Mouse (Mus musculus) kidney, adult 11 months (tissue): ENCODE measurements at regions not wholly inside any gene's neighbourhood (a gene's known extent, or its start where the extent isn't known, plus 50 kb on each side); places are given as distances from the start of the nearest gene placed in this dataset.

Experiments
- DNase-seq: peaks from one replicate; pipeline ENCODE4 v3.0.0; 2022

DNA sequence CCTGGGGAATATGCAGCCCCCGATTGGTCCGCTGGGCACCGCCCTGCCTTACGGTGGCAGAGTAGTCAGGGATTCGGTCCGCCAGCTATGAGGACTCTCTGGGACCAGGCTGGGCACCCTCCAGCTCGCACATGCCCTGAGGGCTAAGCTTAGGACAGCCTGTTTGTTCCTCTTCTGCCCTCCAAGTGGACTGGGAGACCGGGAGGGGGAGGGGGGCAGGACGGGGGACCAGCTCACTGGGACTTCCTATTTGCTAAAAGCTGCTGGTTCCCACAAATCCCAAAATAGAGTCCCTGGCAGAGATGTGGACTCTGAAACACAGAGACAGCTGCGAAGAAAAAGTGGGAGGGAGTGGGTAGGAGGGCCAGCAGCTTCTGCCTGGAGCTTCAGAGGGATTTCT is 423.6 kb upstream of the Tbx3 start:
- peak; percentile 3 for DNase-seq

DNA sequence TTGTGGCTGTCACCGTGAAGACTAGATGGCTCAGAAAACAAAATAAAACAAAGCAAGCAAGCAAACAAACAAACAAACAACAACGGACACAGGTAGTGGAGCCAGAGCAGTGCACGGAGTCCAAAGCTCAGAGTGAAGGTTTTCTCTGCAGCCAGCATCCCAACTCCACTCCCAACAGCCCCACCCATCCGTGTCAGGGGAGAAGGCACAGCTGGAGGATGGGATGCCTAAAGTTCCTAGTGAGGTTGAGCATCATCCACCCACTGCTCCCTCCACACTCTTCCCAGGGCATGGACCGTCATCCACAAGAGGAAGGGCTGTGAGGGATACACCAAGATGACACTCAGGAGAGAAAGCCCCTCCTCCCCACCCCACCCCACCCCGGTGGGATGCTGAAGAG is 421.8 kb upstream of the Tbx3 start:
- no peak for DNase-seq

DNA sequence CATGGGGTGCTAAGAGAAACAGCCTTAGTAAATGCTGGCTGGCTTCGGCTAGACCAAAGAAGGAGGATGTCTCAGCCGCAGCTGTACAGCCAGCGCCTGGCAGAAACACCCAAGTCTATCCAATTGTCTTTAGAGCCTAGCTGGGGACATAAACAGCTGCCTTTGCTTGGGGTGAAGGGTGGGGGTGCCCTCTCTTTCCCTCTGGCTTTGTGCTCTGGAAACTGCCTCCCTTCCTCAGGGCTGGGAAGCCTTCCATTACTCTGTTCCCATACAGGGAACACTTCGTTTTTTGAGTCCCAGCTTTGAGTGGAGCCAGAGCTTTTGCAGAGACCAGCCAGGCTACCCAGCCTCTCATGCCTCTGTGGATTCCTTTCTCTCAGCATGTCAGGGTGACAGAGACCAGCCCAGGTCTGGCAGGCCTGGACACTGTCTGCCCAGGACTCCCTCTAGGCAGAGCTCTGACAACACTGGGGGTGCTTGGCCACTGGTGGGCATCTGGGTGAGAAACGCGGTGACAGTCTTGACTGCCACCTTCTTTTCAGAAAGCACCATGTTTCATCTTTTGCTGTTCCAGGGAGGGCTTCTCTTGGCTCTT is 421.2 kb upstream of the Tbx3 start:
- DNase-seq: no peak

DNA sequence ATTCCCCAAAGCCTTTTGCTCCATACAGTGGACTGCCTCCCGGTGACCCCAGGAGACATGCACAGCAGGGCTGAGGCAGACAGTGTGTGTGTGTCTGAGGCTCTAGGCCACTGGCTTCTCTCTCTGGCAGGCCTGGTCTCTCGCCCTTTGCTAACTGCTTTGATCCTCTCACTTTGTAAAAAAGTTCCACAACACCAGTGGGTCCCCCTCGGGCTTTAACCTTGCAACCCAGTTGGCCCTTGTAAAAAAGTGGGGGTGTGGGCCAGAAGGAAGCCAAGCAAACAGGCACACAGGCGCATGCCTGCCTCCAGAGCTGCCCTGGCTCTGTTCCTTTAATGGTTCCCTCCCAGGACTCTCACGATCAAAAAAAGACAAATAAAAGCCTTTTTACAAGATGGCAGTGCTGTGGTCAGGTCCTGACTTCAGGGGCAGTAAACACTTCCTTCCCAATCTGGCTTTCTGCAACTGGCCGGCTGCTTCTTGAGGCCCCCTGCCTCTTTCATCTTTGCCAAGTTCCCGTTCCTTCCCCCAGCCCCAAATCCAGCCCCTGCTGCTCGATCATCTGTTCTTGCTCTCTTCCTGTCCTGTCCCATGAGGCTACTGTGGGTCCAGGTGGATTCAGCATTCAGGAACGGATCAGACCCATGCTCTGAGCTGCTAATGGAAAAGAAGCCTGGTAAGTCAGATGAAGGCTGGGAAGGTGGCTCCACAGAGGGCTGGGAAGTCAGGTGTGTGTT is 419.0 kb upstream of the Tbx3 start:
- DNase-seq: no peak

DNA sequence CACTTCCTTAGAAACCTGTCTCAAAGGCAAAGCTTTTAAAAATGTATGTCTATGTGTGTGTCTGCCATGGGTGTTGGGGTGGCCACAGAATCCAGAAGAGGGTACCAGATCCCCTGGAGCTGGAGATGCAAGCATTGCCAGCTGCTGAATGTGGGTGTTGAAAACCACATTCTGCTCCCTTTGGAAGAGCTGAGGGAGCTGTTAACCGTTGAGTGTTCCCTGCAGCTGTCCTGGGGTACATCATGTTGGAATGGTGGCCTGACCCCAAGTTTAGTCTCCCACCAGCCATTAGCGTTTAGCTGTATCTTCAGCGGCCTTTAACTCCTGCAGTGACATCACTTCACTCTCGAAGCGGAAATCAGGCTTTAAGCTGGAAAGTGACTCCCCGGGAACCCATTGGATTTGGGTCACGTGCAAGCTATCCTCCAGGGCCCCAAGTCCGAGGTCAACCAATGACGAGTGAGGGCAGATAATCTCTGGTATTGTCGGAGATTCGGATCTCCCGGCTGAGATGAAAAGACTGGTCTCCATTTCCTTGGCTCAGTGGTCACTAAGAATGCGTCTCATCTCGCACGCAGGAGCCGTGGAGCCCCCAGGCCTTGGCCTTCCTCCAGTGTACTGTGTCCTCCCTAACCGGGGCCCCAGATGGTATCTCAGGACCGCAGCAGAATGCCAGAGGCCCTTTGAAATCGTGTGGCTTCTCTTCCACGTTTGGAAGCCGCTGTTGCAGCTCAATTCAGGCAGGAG is 412.9 kb upstream of the Tbx3 start:
- no peak for DNase-seq

DNA sequence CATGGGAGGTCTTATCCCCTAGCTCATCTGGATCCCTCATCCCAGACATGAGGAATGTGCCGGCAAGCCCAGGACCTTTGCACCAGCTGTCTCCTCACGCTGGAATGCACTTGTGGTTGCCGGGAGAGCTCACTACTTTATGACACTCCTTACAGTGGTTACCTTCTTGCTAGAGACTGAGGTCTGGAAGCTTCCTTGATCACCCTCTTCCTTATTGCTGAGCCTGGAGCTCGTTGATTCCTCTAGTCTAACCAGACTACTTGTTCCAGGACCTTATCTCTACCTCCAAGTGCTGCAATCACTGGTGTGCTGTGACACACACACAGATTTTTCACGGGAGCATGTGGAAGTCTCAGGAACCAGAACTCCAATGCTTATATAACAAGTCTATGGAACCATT is 411.6 kb upstream of the Tbx3 start:
- DNase-seq: no peak

DNA sequence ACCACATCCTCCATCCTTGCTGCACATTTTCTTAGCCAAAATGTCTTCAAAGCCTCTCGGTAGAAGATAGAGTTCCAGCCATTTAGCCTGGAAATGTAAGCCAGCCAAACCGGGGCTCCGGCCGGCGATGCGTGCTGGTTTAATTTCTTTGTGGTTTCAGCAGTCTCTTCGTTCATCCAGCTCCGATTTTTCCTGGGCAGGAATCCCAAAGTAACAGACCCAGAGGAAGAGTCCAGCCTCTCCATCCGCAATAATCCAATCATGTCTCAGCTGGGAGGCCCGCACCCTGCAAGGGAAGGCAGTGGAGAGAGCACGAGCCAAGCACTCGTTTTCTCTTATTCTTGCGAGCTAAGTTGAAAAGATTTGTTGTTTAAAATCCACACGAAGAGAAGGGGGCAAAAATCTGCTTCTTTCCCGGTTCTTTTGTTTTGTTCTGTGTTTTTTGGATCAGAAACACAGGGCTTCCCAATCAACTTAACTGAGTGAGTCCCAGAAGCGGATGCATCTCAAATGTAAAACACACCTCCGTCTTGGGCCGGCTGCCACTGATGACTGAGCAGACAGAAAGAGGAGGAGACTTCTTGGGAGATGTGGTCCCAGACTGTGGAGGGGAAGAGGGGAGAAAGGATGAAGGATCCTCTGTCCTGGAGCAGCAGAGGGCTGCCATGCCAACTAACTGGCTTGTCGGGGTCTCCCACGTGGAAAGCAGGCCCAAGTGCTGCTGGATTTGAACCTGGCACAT is 405.1 kb upstream of the Tbx3 start:
- DNase-seq: no peak

DNA sequence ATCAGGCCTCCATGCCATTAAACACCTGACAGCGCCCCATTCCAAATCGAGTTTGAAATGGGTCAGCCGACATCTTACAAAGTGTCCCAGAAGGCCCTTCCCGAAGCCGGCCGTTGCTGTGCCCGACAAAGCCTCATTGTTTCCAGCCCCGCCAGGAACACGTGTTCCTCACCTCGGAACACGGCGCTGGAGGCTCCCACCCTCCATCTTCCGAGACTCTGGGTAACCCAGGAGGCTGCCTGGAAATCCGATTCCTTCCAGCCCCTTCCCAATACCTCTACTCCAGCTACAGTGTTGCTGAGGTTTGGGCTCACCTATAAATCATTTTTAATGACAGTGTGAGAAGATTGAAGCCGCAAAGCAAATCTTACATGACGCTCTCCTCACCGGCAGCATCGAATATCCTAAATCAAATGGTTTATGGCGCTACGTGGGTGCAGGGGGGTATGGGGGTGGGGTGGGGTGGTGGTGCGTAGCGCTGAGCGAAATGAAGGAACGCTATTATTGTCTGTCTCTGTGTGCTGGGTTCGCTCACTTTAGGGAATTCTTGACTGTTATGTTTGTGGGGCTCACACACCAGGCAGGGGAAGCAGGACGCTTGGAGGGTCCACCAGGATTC is 399.1 kb upstream of the Tbx3 start:
- DNase-seq: no peak

DNA sequence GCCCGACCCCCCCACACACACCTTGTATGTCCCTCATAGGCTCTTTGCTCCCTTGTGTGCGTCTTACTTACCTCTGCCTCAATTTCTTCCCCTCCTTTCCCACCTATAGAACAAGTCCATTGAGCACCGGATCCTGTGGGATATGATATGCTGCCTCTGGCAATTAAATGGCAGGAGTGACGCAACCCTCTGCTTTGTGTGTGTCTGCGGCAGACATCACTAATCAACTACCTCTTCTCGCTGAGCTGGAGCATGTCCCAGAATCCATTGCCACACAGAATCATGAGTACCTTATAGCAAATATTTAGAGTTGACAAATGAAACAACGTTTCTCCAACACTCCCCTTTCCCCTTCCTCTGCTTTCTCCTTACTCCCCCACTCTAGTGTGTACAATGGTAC is 397.3 kb upstream of the Tbx3 start:
- DNase-seq: no peak

DNA sequence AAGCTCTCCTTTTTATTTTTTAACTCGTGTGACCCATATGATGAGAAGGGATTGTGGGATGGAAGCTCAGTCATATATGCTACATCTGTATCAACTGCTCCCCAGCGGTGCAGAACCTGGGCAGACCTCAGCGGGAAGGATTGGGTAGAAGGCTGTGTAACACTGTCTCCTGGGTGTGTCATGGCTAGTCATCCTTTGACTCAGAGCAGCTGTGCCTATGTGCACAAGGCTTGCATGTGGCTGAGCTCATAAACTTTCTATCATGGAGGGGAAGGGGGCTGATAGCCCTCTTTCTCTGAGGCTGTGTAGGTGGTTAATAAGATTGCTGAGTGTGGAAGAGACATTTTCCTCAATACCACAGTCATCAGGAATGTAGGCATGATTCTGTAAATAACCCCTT is 396.9 kb upstream of the Tbx3 start:
- no peak for DNase-seq

DNA sequence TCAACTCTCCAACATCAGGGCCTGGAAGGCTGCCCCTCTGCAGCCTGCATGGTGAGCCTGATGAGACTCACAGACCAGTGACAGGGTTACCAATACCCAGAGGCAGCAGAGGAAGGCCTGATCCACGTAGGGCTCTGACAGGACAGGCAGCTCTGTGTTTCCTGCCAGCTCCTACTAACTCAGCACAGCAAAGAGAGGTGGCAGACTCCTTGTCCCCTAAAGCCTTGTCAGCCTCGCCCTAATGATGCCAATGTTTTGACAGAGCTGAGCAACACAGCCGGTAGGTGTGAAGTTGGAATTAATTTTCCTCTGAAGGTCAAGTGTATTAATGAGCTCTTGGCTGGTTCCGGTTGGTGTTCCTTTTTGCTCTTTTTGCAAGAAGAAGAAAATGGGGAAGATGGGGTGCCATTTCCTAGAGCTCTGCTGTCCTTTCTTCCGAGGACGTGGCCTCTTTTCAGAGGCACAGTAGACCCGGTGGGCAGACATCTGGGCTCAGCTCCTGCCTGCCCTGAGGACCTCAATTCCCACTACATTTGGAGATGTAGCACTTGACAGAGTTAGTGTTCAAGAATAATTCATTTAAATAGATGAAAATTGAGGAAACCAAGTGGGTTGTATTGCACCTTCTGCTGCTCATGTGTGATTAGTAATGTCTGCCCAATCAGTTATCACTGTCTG is 395.5 kb upstream of the Tbx3 start:
- no peak for DNase-seq

DNA sequence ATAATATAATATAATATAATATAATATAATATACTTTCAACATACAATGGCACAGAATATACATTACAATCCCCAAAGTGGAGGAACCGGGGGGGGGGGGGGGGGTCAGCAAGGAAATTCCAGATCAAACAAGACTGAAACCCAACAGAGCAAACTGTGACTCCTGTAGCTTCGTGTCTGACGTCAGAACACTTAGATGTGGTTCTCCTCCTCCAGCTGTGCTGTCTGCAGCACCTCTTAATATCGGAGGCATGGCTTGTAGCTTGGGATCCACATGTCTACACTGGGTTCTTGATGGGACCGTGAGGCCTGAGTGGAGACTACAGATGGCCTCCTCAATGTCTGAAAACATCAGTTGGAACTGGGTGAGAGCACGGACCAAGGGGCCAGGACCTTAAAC is 390.3 kb upstream of the Tbx3 start:
- DNase-seq: no peak

DNA sequence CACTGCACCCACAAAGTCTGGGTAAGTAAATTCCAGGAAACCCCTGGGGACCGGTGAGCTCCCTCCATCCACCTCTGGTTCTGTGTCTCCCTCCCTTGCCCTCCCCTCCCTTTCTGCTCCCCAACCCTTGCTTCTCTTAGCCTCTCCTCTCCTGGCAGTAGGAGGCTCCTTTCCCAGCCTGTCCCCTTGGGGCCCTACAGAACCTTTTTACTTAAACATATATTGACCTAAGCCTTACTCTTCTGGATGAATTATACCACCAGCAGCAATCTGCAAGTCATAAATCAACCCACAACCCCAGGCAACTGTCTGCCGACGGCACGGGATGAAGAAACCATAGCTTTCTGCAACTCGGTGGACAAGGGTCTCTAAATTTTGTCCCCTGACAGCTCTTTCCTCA is 380.7 kb upstream of the Tbx3 start:
- DNase-seq: no peak

DNA sequence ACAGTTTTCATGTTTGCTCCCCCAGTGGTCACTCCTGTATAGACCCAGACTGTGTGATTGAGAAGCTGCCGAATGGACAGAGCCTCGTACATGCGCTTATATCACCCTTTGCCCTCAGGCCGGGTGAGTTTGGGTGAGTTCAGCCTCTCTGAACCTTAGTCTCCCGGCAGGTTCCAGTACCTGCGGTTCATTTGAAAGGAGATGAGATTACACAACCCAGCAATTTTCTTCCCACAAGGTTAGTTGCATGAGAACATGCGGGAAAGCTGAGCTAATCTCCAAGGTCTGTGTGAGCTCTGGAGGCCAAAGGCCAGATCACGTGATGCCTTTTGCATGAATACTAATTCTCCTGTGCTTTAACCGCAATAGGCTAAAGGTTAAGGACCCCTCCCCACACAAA is 378.1 kb upstream of the Tbx3 start:
- peak; percentile 60 for DNase-seq

DNA sequence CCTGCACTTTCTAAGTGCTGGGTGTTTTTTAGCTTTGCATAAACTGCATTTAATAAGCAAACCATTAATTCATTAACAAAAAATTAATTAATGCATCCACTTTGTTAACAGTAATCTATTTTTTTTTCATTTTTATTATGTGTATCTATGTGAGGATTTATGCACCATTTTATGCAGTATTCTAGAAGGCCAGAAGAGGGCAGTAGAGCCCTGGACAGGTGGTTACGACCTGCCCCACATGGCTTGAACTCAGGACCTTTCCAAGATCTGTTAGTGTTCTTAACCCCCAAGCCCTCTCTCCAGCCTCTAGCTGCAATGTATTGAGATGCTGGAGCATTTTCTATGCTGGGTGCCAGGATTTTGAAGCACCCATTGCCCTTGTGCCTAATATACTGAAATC is 377.6 kb upstream of the Tbx3 start:
- DNase-seq: no peak

DNA sequence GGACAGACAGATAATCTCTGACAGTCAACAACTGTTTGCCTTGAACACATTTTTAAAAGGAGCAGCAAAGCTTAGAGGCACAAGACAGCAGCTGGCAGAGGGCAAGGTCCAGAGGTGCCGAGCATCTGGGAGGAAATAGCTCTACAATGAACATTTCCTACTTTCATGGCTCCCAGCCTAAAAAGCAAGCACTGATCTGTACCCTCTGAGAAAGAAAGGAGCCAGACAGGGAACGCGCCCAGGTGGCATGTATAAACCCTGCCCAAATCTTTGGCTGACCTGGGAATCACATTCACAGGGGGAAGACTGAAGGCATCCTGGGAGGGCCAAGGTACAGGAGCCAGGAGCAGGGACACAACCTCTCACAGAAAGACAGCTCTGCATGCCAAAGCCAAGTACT is 371.2 kb upstream of the Tbx3 start:
- DNase-seq: peak; percentile 30

DNA sequence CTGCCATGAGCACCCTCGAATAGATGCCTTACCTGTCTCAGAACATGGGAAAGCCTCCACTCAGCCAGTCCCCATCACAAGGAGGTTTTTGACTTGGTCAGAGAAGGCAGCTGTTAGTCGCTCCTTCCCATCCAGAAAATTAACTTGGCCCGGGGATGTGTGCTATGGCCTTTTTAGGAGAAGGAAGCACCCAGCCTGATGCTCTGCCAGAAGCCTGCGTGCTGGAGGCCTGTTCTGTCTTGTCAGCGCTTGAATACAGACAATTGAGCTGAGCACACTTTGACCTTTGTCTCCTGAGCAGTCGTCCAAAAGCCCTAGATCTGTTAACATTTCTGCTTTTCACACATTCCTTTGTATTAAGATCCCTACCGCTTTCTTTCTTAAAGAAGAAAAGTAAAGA is 370.4 kb upstream of the Tbx3 start:
- DNase-seq: peak; percentile 78

DNA sequence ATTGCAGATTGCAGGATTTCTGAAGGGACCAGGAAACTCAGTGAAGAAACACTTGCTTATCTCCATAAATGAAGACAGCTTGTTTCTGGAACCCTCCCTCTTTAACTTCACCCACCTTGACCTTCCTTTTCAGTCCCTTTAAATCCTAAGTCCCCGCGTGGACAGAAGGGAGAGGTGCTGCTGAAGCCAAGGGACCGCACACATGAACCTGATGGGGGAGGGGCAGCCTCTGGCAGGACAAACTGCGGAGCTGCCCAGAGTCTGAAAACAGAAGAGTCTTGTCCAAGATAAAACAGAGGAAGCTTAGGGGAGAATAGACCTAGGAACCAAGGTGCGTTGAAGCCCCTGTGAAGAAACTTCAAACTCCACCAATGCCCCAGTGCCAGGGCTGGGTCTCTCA is 368.9 kb upstream of the Tbx3 start:
- DNase-seq: no peak

DNA sequence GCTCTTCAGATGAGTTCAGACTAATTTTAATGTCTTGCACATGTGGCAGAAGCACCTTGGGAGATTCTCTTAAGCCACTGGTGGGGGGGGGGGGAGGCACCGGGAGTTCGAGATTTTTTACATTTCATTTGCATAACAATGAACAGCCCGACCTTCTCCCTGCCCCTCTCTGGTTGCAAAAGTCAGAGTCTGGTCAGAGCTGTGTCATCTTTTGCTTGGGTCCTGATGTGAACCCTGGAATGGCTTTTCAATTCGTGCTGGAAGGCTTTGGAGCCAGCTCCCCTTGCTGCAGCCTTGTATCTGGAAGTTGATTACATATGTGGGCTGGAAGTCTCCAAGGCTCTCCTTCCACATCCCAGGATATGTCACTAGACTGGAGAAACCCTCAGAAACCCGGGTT is 365.7 kb upstream of the Tbx3 start:
- DNase-seq: no peak

DNA sequence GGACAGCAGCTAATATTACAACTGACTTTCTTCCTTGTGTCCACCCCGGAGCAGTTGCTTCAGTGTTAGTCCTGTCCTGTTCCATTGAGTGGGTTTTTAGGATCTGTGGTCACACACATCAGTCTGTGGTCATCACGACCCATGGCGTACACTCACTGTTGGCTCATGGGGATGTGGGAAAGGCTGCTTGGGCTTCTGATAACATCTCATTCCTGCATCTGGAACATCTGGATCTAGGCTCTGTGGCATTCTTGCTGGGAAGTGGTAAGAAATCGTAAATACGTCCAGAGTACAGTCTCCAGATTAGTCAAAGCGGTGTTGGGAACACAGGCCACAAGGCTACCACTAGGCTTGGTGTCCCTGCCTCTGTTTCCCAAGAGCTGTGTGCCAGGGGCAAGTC is 362.7 kb upstream of the Tbx3 start:
- DNase-seq: no peak

DNA sequence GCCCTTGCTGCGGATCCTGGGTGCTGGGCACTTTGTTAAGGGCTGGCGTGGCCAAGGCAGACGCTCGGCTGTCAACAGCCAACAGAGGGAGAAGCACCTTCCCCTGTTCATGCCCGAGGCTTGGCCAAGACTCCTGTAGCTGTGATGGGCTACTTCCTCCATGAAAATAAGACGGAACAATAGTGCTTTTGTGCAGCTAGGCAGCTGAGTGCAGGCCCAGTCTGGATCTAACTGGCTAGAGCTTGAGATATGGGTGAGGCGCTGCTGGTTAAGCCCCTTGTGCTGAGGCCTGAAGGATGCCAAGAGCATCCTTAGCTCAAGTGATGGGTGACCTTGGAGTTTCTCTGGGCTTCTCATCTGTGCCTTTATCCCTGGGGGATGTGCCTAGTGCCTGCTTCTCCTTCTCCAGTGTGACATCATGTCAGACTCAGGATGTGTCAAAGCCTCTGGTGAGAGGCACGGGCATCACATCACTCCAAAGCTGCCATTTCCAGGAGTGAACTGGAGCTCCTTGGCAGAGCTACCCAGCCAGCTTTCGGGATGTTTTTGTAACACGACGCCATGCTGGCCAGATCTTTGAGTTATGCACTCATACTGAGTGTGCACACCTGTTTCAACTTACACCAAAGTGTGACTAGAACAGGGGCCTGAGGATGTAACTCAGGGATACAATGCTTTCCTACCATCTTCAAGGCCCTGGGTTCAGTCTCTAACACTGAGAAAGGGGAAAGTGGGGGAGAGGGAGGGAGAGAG is 360.1 kb upstream of the Tbx3 start:
- no peak for DNase-seq

DNA sequence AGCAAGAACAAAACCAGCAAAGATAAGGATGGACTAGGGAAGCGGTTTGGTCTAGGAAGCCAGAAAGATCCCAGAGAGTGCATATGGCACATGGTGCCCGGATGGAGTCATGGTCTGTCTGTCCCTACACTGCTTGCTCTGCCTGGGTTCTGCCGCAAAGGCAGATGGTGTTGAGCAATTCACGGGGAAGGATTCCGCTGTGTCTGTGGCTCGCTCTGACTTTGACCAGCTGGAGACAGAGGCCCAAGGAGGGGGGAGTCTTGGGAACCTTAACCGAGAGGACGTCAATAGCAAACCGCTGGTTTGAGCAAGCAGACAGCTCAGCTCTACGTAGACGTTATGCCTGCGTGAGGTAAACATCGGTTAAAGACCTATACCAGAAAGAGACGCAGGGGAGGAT is 357.7 kb upstream of the Tbx3 start:
- no peak for DNase-seq
